Mouse (Mus musculus) liver, postnatal 0 days (tissue): ENCODE results near the gene Drd4. TPM values are rescaled to one million over a fixed set of nuclear protein-coding genes. Genes with fewer than 3 reads are reported as not detected.

Experiments
- ATAC-seq: fragments of 200-750 bp; cut with Nextera tagmentation; 2 replicates; pipeline ENCODE4 v1.8.0; 2017; ENCODE audit warnings: mild to moderate bottlenecking, moderate library complexity
- DNase-seq: peaks from one replicate; pipeline ENCODE4 v3.0.0-alpha.2; 2016
- H3K27ac ChIP-seq: fragments of 300-500 bp; sonication (generic); 2 replicates; pipeline ENCODE4 v1.5.1; 2014; ENCODE audit warnings: antibody characterized with exemption, moderate library complexity, mild to moderate bottlenecking, low read depth
- H3K27me3 ChIP-seq: fragments of 300-500 bp; sonication (generic); 2 replicates; pipeline ENCODE4 v1.6.1; 2014; ENCODE audit warnings: low read length, control low read depth, mixed read lengths; ENCODE audit not compliant: insufficient read depth
- H3K36me3 ChIP-seq: fragments of 300-500 bp; sonication (generic); replicated peaks from 2 replicates; pipeline ENCODE4 v1.6.1; 2014; ENCODE audit warnings: mild to moderate bottlenecking, control low read depth, low read length, moderate library complexity, mixed read lengths; ENCODE audit not compliant: insufficient read depth
- H3K4me1 ChIP-seq: fragments of 300-500 bp; sonication (generic); 2 replicates; pipeline ENCODE4 v1.6.1; 2014; ENCODE audit warnings: antibody characterized with exemption, mild to moderate bottlenecking, control low read depth; ENCODE audit not compliant: insufficient read depth
- H3K4me2 ChIP-seq: fragments of 300-500 bp; sonication (generic); 2 replicates; pipeline ENCODE4 v1.6.1; 2014; ENCODE audit warnings: low read depth, mild to moderate bottlenecking, low read length, moderate library complexity, mixed read lengths
- H3K4me3 ChIP-seq: fragments of 300-500 bp; sonication (generic); 2 replicates; pipeline ENCODE4 v1.5.1; 2014; ENCODE audit warnings: low read depth, low read length
- H3K9ac ChIP-seq: fragments of 300-500 bp; sonication (generic); replicated peaks from 2 replicates; pipeline ENCODE4 v1.6.1; 2014; ENCODE audit warnings: mild to moderate bottlenecking, moderate library complexity
- H3K9me3 ChIP-seq: fragments of 300-500 bp; sonication (generic); 2 replicates; pipeline ENCODE4 v1.6.1; 2016; ENCODE audit warnings: mild to moderate bottlenecking, control low read depth, low read length, mixed read lengths
- CTCF ChIP-seq: sonication (generic); IDR thresholded peaks from 2 replicates; pipeline ENCODE4 v1.5.1; 2016; ENCODE audit warnings: antibody characterized with exemption, low read depth
- EP300 ChIP-seq: IDR thresholded peaks from 2 replicates; pipeline ENCODE4 v1.6.1; 2016; ENCODE audit warnings: antibody characterized with exemption, low read depth, mild to moderate bottlenecking
- WGBS: fragments of 180-500 bp; shearing (Covaris S2); extraction: QIAGEN DNeasy Blood & Tissue Kit; methylation state at CpG from one replicate; pipeline ENCODE4 v1.1.7; 2014; ENCODE audit not compliant: insufficient replicate concordance; 5-methylcytosine and 5-hydroxymethylcytosine counted together
- polyA plus RNA-seq: library from polyadenylated mRNA; unstranded; fragments of >200 nt; fragmentation: Nextera tagmentation; extraction: Ambion mirVana; gene quantifications from 2 replicates; pipeline ENCODE4 v1.2.1, GENCODE M21; 2015

Gene Drd4
- polyA plus RNA-seq, 1 experiment from 2014 or later, result not detected

DNA sequence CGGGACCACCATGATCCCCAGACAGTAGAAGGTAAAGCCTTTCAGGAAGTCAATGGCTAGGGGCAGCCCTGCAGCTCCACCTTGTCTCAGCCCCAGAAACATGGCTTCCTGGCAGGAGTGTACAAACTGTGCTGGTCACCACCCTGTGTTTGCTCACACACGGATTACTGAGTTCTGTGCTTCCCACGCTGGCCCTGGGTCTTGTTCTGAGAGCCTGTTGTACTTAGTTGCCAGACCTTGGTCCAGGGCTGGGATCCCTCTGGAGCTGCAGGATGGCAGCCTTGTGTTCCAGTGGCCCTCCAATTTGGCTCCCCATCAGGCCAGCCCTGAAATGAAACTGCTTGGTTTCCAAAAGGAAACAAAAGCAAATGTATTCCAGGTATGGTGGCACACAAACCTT lies 44.5 kb downstream of the Drd4 start:
- Histone ChIP-seq H3K36me3 (peaks cover 8% of the 10 kb centered on the region), H3K4me2 (no peak overlapping the region), H3K27me3 (no peaks in the 10 kb centered on the region), H3K9ac (no peak overlapping the region), H3K27ac (no peak overlapping the region), H3K4me3 (no peak overlapping the region), H3K9me3 (no peaks in the 10 kb centered on the region), H3K4me1 (peaks cover 21% of the 10 kb centered on the region)
- no peak for DNase-seq
- TF ChIP-seq EP300 (no peak), CTCF (no peak)
- ATAC-seq, result no peak
- WGBS, result 69% methylated on average over 3 of the region's 3 CpGs

- no peak overlapping the region; the same call in 1 of the 2 replicates for H3K9ac ChIP-seq
- TF ChIP-seq EP300, result no peak
- no peak for TF ChIP-seq CTCF
- H3K27ac ChIP-seq, result peak overlapping the region; percentile 92; the same call in 1 of the 2 replicates
- peaks cover 23% of the 10 kb centered on the region for H3K4me1 ChIP-seq
- H3K4me2 ChIP-seq, result peak overlapping the region; percentile 73
- no peak for ATAC-seq
- H3K36me3 ChIP-seq, result peaks cover 5% of the 10 kb centered on the region
- no peak for DNase-seq
- no peaks in the 10 kb centered on the region for H3K27me3 ChIP-seq
- H3K9me3 ChIP-seq, result no peaks in the 10 kb centered on the region
- 61% methylated on average over 3 of the region's 3 CpGs for WGBS
- no peak overlapping the region for H3K4me3 ChIP-seq
Measured at GRCm38 (mm10) chr7:141337716-141338416, 46.1 kb downstream of the Drd4 start.

DNA sequence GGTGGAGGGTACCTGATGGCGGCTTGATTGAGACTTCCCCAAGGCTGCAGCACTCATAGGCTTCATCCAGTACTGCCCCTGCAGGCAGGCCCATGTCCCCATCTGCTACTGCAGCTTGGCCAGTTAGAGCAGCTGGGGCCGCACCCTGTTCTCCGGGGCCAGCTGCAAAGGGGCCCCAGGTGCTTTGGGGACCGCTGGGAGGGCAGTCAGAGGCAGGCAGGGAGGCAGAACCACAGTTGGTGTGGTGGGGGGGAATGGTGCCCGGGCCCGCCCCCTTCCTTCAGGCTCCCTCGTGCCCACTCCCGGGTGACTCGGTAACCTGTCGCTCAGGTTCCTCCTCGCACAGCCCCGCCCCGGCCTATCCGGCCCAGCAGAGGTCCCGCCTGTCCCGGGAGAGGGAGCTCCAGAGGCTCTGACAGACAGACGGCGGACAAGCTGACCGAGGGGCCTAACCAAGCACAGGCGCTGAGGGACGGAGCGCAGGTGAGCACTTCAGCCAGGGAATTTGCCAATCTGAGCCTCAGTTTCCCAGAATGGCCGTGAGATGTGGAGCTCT lies 46.8 kb downstream of the Drd4 start, which contains the start of gene Eps8l2:
Gene Eps8l2 (plus strand): TSS at position 305 of the 556 bp plus-strand sequence.
- Histone ChIP-seq H3K4me2 (peak within 1 kb of the TSS; percentile 73), H3K4me3 (peak within 1 kb of the TSS; percentile 51), H3K36me3 (peaks cover 7% of the 10 kb centered on the region), H3K27ac (peak within 1 kb of the TSS; percentile 92), H3K4me1 (peaks cover 29% of the 10 kb centered on the region), H3K27me3 (no peaks in the 10 kb centered on the region), H3K9me3 (no peaks in the 10 kb centered on the region), H3K9ac (peak within 1 kb of the TSS; percentile 67)
- peak; percentile 85 for DNase-seq
- 5% methylated on average over 21 of the region's 23 CpGs for WGBS
- peak; percentile 69 for ATAC-seq
- peak; percentile 56; the same call in 1 of the 2 replicates for TF ChIP-seq CTCF
- no peak for TF ChIP-seq EP300

DNA sequence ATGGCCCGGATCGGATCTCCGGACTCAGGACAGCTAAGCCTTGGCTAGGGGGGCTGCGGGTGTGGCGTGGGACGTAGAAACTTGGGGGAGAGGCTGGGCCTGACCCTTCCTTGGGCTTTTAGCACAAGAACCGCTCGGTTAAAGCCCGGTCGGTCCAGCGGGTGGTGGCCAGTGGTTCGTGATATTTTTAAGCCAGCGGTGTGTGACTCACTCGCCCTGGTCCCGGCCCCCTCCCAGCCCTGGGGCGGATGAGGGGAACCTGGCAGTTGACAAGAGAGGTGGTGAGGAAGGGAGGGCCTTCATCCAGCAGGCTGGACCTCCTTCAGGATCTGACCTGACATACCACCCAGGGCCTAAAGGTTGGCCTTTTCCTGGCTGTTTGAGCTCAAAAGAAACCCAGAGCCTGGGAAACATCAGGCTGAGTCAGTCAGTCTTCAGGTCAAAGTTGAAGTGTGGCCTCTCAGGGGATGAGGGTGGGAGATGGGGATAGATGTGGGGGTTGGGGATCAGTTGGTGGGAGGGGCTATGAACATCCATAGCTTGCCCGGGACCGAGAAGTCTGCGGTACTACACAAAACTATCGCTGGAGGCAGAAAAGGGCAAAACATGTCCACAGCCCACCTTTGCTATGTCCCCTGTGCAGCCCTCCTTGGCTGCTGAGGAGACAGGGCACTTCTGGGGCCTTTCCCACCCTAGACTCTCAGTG lies 47.6 kb downstream of the Drd4 start:
- H3K4me3 ChIP-seq, result peak overlapping the region; percentile 51
- H3K27me3 ChIP-seq, result no peaks in the 10 kb centered on the region
- peak overlapping the region; percentile 67 for H3K9ac ChIP-seq
- H3K27ac ChIP-seq, result peak overlapping the region; percentile 92
- DNase-seq (no peak), ATAC-seq (0 out of 2 replicates have a peak, but pooled peaks have one; percentile 0)
- H3K4me2 ChIP-seq, result peak overlapping the region; percentile 73
- TF ChIP-seq EP300 (no peak), CTCF (no peak)
- H3K9me3 ChIP-seq, result no peaks in the 10 kb centered on the region
- peaks cover 31% of the 10 kb centered on the region for H3K4me1 ChIP-seq
- peaks cover 4% of the 10 kb centered on the region for H3K36me3 ChIP-seq
- 53% methylated on average over 20 of the region's 20 CpGs for WGBS

GRCm38 (mm10) chr7:141340023-141340422 lies 48.2 kb downstream of the Drd4 start:
- H3K4me1 ChIP-seq, result peaks cover 31% of the 10 kb centered on the region
- TF ChIP-seq EP300 (no peak), CTCF (no peak)
- H3K27ac ChIP-seq, result peak overlapping the region; percentile 92
- H3K9ac ChIP-seq, result peak overlapping the region; percentile 67
- H3K36me3 ChIP-seq, result peaks cover 4% of the 10 kb centered on the region
- H3K27me3 ChIP-seq, result no peaks in the 10 kb centered on the region
- 0 out of 2 replicates have a peak, but pooled peaks have one; percentile 1 for ATAC-seq
- no peaks in the 10 kb centered on the region for H3K9me3 ChIP-seq
- peak overlapping the region; percentile 51 for H3K4me3 ChIP-seq
- no peak for DNase-seq
- 64% methylated on average over 7 of the region's 7 CpGs for WGBS
- peak overlapping the region; percentile 73 for H3K4me2 ChIP-seq

DNA sequence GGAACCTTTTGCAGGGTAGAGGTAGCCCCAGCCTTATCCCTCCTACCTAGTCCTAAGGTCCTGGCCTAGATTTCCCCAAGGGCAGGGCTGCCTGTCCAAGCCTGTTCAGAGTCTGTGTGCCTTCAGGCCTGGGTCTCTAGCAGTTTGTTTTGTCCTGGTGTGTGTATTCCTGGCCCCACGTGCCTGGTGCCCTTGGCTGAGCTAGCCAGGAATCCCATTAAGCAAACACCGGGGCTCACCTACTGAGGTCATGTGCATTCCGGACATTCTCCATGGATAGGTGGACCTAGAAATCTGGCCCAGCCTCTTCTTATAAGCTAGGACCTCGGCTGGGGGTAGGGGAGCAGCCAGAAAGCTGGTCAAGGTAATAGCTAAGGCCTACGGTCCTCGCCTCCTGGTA lies 48.7 kb downstream of the Drd4 start:
- Histone ChIP-seq H3K36me3 (peaks cover 4% of the 10 kb centered on the region), H3K27ac (peak overlapping the region; percentile 92), H3K9me3 (no peaks in the 10 kb centered on the region), H3K9ac (peak overlapping the region; percentile 67), H3K27me3 (no peaks in the 10 kb centered on the region), H3K4me3 (peak overlapping the region; percentile 51), H3K4me2 (peak overlapping the region; percentile 73), H3K4me1 (peaks cover 31% of the 10 kb centered on the region)
- peak; percentile 85 for ATAC-seq
- peak; percentile 67 for DNase-seq
- 58% methylated on average over 6 of the region's 6 CpGs for WGBS
- no peak for TF ChIP-seq EP300
- TF ChIP-seq CTCF, result no peak
